8 mouse cellular contexts compared by ENCODE assay signal in genomic region chr13:92530721-92531211, GRCm38 (mm10). TPM values are rescaled to one million over a fixed set of nuclear protein-coding genes. Genes with fewer than 3 reads are reported as not detected.
A peak's percentile ranks its signal among the peaks of the same experiment; 100 is the strongest.
DNase-seq lines count a peak whose midpoint lies in the region; ATAC-seq and TF ChIP-seq lines count a peak whose summit lies in the region.

Gene Zfyve16 (minus strand): TSS chr13:92530868.

- peak within 1 kb of the TSS; percentile 82 to 90 for H3K4me3 ChIP-seq in MEL (ENCODE audit: control insufficient read depth in 1 of 2, insufficient read depth in 1 of 2, low read depth in 2 of 2, low read length in 2 of 2)
- H3K4me3 ChIP-seq in cerebellum, adult 2 months (replicated peaks; ENCODE audit: insufficient read depth, low read depth, low read length): peak within 1 kb of the TSS; percentile 65
- H3K4me3 ChIP-seq in forebrain, postnatal 0 days (ENCODE audit: low read depth, low read length): peak within 1 kb of the TSS; percentile 93
- H3K4me3 ChIP-seq in lung, embryonic 15.5 days: peak within 1 kb of the TSS; percentile 64

- H3K4me2 ChIP-seq in forebrain, postnatal 0 days (ENCODE audit: low read depth): peak within 1 kb of the TSS; percentile 71
- peak within 1 kb of the TSS; percentile 75 for H3K4me2 ChIP-seq in lung, embryonic 15.5 days

- peaks cover 0 to 2% of the 10 kb centered on the region in 2 experiments; a peak in 1 of 4 replicates for H3K4me1 ChIP-seq in MEL (ENCODE audit: control insufficient read depth in 1 of 2, insufficient read depth in 2 of 2, low read length in 2 of 2)
- no peaks in the 10 kb centered on the region for H3K4me1 ChIP-seq in cerebellum, adult 2 months (ENCODE audit: control insufficient read depth, insufficient read depth, low read length)
- no peaks in the 10 kb centered on the region for H3K4me1 ChIP-seq in forebrain, postnatal 0 days (ENCODE audit: insufficient read depth)
- H3K4me1 ChIP-seq in lung, embryonic 15.5 days: 0 out of 2 replicates have a peak, but pooled peaks cover 4% of the 10 kb centered on the region

- H3K27me3 ChIP-seq in MEL (ENCODE audit: control insufficient read depth in 1 of 2, insufficient read depth in 2 of 2, low read length in 2 of 2): no peaks in the 10 kb centered on the region; a peak in 1 of 4 replicates
- H3K27me3 ChIP-seq in cerebellum, adult 2 months (ENCODE audit: control insufficient read depth, insufficient read depth, low read length): no peaks in the 10 kb centered on the region
- H3K27me3 ChIP-seq in forebrain, postnatal 0 days (ENCODE audit: insufficient read depth, low read length): no peaks in the 10 kb centered on the region
- H3K27me3 ChIP-seq in lung, embryonic 15.5 days: no peaks in the 10 kb centered on the region

- peak within 1 kb of the TSS; percentile 72 for H3K9ac ChIP-seq in MEL (ENCODE audit: control insufficient read depth, low read depth, low read length, poor library complexity, severe bottlenecking)
- peak within 1 kb of the TSS; percentile 73 for H3K9ac ChIP-seq in forebrain, postnatal 0 days
- peak within 1 kb of the TSS; percentile 67 for H3K9ac ChIP-seq in lung, embryonic 15.5 days

- no peaks in the 10 kb centered on the region; a peak in 2 of 4 replicates for H3K36me3 ChIP-seq in MEL (ENCODE audit: control insufficient read depth in 1 of 2, insufficient read depth in 2 of 2, low read length in 2 of 2)
- no peaks in the 10 kb centered on the region for H3K36me3 ChIP-seq in forebrain, postnatal 0 days (ENCODE audit: insufficient read depth)
- no peaks in the 10 kb centered on the region for H3K36me3 ChIP-seq in lung, embryonic 15.5 days

- no peak for TF ChIP-seq EP300 in MEL (IDR thresholded peaks at IDR 0.05; ENCODE audit: low read depth in 1 of 2, low read length in 2 of 2)

- no peak for TF ChIP-seq CTCF in MEL (IDR thresholded peaks at IDR 0.05 in 2 of 3, conservative IDR thresholded peaks at IDR 0.05 in 1 of 3; ENCODE audit: control insufficient read depth in 1 of 3, insufficient read depth in 1 of 3, low read depth in 2 of 3, low read length in 3 of 3, poor library complexity in 1 of 3, severe bottlenecking in 1 of 3)
- no peak for TF ChIP-seq CTCF in cerebellum, adult 2 months (IDR thresholded peaks at IDR 0.05; ENCODE audit: borderline replicate concordance, insufficient read depth, low read depth, low read length)
- TF ChIP-seq CTCF in forebrain, postnatal 0 days (IDR thresholded peaks at IDR 0.05; ENCODE audit: low read depth): peak; percentile 37; the same call in 1 of the 2 replicates

- TF ChIP-seq RAD21 in MEL (IDR thresholded peaks at IDR 0.05; ENCODE audit: low read depth, low read length): no peak

- peak; percentile 98 for ATAC-seq in forebrain, postnatal 0 days
- ATAC-seq in lung, embryonic 15.5 days (ENCODE audit: borderline replicate concordance, extremely low read depth, low FRiP score, low TSS enrichment): peak; percentile 97

- H3K9me3 ChIP-seq in MEL (replicated peaks; ENCODE audit: insufficient read depth, low read length): no peaks in the 10 kb centered on the region
- H3K9me3 ChIP-seq in forebrain, postnatal 0 days (ENCODE audit: low read length): no peaks in the 10 kb centered on the region
- H3K9me3 ChIP-seq in lung, embryonic 15.5 days: no peaks in the 10 kb centered on the region

- TF ChIP-seq POLR2A in MEL (IDR thresholded peaks at IDR 0.05; ENCODE audit: control insufficient read depth in 1 of 2, insufficient read depth in 1 of 2, low read depth in 1 of 2, low read length in 2 of 2, poor library complexity in 1 of 2): peak; percentile 73 to 88
- TF ChIP-seq POLR2A in cerebellum, adult 2 months (IDR thresholded peaks at IDR 0.05; ENCODE audit: borderline replicate concordance, insufficient read depth, low read length): peak; percentile 94; the same call in 1 of the 2 replicates

- peak; percentile 94 for DNase-seq in MEL (ENCODE audit: low read depth, low spot score)
- DNase-seq in cerebellum, adult 2 months: peak; percentile 97 to 99
- peak; percentile 98 for DNase-seq in forebrain, postnatal 0 days
- DNase-seq in heart, postnatal 4 days: peak; percentile 99
- peak; percentile 89 to 97 for DNase-seq in layer of hippocampus, adult 8-10 months (ENCODE audit: low spot score in 2 of 2)
- peak; percentile 91 for DNase-seq in ovary, adult 18-20 months (ENCODE audit: low spot score)
- peak; percentile 94 for DNase-seq in thymus, postnatal 0 days (ENCODE audit: low spot score)

- no peaks in the 10 kb centered on the region; the same call in 1 of the 2 replicates for H3K79me2 ChIP-seq in MEL (ENCODE audit: control insufficient read depth, insufficient read depth, low read length, poor library complexity)

- WGBS in cerebellum, adult 2 months: under 1% methylated on average over 44 of the region's 46 CpGs
- under 1% methylated on average over 45 of the region's 46 CpGs for WGBS in forebrain, postnatal 0 days
- WGBS in lung, embryonic 15.5 days: under 1% methylated on average over 43 of the region's 46 CpGs

- H3K27ac ChIP-seq in MEL (ENCODE audit: control insufficient read depth, low read depth, low read length): peak within 1 kb of the TSS; percentile 45
- H3K27ac ChIP-seq in cerebellum, adult 2 months (ENCODE audit: insufficient read depth, low read length): peak within 1 kb of the TSS; percentile 63
- H3K27ac ChIP-seq in forebrain, postnatal 0 days (ENCODE audit: low read depth, low read length): peak within 1 kb of the TSS; percentile 95
- H3K27ac ChIP-seq in lung, embryonic 15.5 days: peak within 1 kb of the TSS; percentile 95

TF ChIP-seq in MEL, 35 proteins besides CTCF, POLR2A, EP300 and RAD21 (continues in another document):
- no peak for TF ChIP-seq CHD2 (IDR thresholded peaks at IDR 0.05; ENCODE audit: low read length)
- peak; percentile 71; the same call in 1 of the 2 replicates for TF ChIP-seq MYC (IDR thresholded peaks at IDR 0.05; ENCODE audit: low read depth, low read length)
- no peak; the same call in 1 of the 2 replicates for TF ChIP-seq USF1 (IDR thresholded peaks at IDR 0.05; ENCODE audit: low read depth, low read length)
- TF ChIP-seq BHLHE40 (IDR thresholded peaks at IDR 0.05; ENCODE audit: borderline replicate concordance, low read depth, low read length): no peak
- peak; percentile 29; the same call in 1 of the 2 replicates for TF ChIP-seq ETS1 (IDR thresholded peaks at IDR 0.05; ENCODE audit: low read depth, low read length)
- TF ChIP-seq GATA1 (IDR thresholded peaks at IDR 0.05; ENCODE audit: low read depth, low read length): no peak
- no peak for TF ChIP-seq USF2 (IDR thresholded peaks at IDR 0.05; ENCODE audit: borderline replicate concordance in 1 of 2, insufficient read depth in 1 of 2, low read depth in 1 of 2, low read length in 2 of 2)
- peak; percentile 5; the same call in 1 of the 2 replicates for TF ChIP-seq TCF12 (IDR thresholded peaks at IDR 0.05; ENCODE audit: low read depth, low read length)
- no peak for TF ChIP-seq TAL1 (IDR thresholded peaks at IDR 0.05; ENCODE audit: low read length)
- peak; percentile 69; the same call in 1 of the 2 replicates for TF ChIP-seq SIN3A (IDR thresholded peaks at IDR 0.05; ENCODE audit: low read length)
- TF ChIP-seq NELFE (IDR thresholded peaks at IDR 0.05; ENCODE audit: low read depth, low read length): peak; percentile 89
- TF ChIP-seq MAZ (IDR thresholded peaks at IDR 0.05; ENCODE audit: low read depth, low read length): 0 out of 2 replicates have a peak, but pooled peaks have one; percentile 42
- no peak for TF ChIP-seq ZKSCAN1 (IDR thresholded peaks at IDR 0.05; ENCODE audit: low read depth, low read length)
- no peak for TF ChIP-seq UBTF (IDR thresholded peaks at IDR 0.05; ENCODE audit: borderline replicate concordance, insufficient read depth, low read depth, low read length)
- no peak for TF ChIP-seq SMC3 (IDR thresholded peaks at IDR 0.05; ENCODE audit: low read depth, low read length)
- peak; percentile 96 for TF ChIP-seq NRF1 (IDR thresholded peaks at IDR 0.05; ENCODE audit: insufficient read depth, low read depth, low read length, poor library complexity, severe bottlenecking)
- no peak for TF ChIP-seq ZNF384 (IDR thresholded peaks at IDR 0.05; ENCODE audit: low read depth, low read length)
- no peak for TF ChIP-seq POLR2AphosphoS5 (IDR thresholded peaks at IDR 0.05; ENCODE audit: borderline replicate concordance, low read depth, low read length)
- TF ChIP-seq CHD1 (IDR thresholded peaks at IDR 0.05; ENCODE audit: low read depth, low read length): no peak
- no peak for TF ChIP-seq KAT2A (conservative IDR thresholded peaks at IDR 0.05; ENCODE audit: low read depth, low read length)
- TF ChIP-seq E2F4 (IDR thresholded peaks at IDR 0.05; ENCODE audit: borderline replicate concordance, low read depth, low read length): no peak
- TF ChIP-seq MXI1 (IDR thresholded peaks at IDR 0.05; ENCODE audit: low read depth, low read length): peak; percentile 68; the same call in 1 of the 2 replicates
- 0 out of 2 replicates have a peak, but pooled peaks have one; percentile 23 for TF ChIP-seq TBP (IDR thresholded peaks at IDR 0.05; ENCODE audit: low read depth, low read length)
- TF ChIP-seq MEF2A (IDR thresholded peaks at IDR 0.05; ENCODE audit: extremely low read depth, insufficient replicate concordance, low read depth, low read length, poor library complexity, severe bottlenecking): no peak
- no peak for TF ChIP-seq MAFK (IDR thresholded peaks at IDR 0.05; ENCODE audit: borderline replicate concordance, low read depth, low read length)
- TF ChIP-seq MYB (IDR thresholded peaks at IDR 0.05; ENCODE audit: low read depth, low read length): no peak
- TF ChIP-seq HCFC1 (IDR thresholded peaks at IDR 0.05; ENCODE audit: low read depth, low read length): peak; percentile 72; the same call in 1 of the 2 replicates
- TF ChIP-seq GABPA (IDR thresholded peaks at IDR 0.05; ENCODE audit: low read depth, low read length): no peak
- TF ChIP-seq ZC3H11A (IDR thresholded peaks at IDR 0.05; ENCODE audit: low read depth, low read length): 0 out of 2 replicates have a peak, but pooled peaks have one; percentile 4

RNA-seq across cellular contexts. Expression of gene Zfyve16, which starts in this region (rescaled TPM):
- total RNA-seq in MEL (2012; rRNA removed): 4.1 and 5.3 TPM in 2 replicates
- 1 to 10 TPM in 1 of 2 experiments, not detected in 1; 4.5 TPM for polyA plus RNA-seq in MEL (2012; ENCODE audit: insufficient read depth in 1 of 2, insufficient read length in 2 of 2, low read depth in 1 of 2, low replicate concordance in 2 of 2, missing spikeins in 1 of 2)
- polyA plus RNA-seq in cerebellum, adult 2 months (2012; rRNA removed): 13.6 and 15.0 TPM in 2 replicates
- total RNA-seq in forebrain, postnatal 0 days (2014; rRNA removed): 19.1 and 23.2 TPM in 2 replicates
- 2.5 and 4.0 TPM in 2 replicates for polyA plus RNA-seq in forebrain, postnatal 0 days (2015; fragmentation: Nextera tagmentation; extraction: Ambion mirVana)
- total RNA-seq in heart, postnatal 4 days (2021): 10 to 100 TPM; 19.2 to 20.3 TPM
- total RNA-seq in layer of hippocampus, adult 8-10 months (2022): 10 to 100 TPM; 17.6 to 21.0 (median 19.3) TPM
- polyA plus RNA-seq in lung, embryonic 15.5 days (2015; fragmentation: Nextera tagmentation; extraction: Ambion mirVana): 9.1 and 10.2 TPM in 2 replicates
- 4.7 and 5.3 TPM in 2 replicates for polyA plus RNA-seq in thymus, postnatal 0 days (2015; fragmentation: Nextera tagmentation; extraction: Ambion mirVana)

Comparison
In these comparisons a context has a peak if more than half of its experiments do, and no peak if none do; other contexts are left out.
1. Peak in every context shown above with its lines: DNase-seq, ATAC-seq, H3K4me3 ChIP-seq and H3K27ac ChIP-seq.
2. H3K27ac ChIP-seq: peak in every context shown above with its lines; median percentile 95 in forebrain, postnatal 0 days; 95 in lung, embryonic 15.5 days; 63 in cerebellum, adult 2 months; 45 in MEL.